Mouse (Mus musculus) olfactory bulb, adult 2 months (tissue): ENCODE data around the gene Cacng8.

Source experiments
- CTCF ChIP-seq: fragments of 200-500 bp; IDR thresholded peaks from 2 replicates; pipeline ENCODE4 v1.5.1; 2012; ENCODE audit warnings: low read depth, mild to moderate bottlenecking, low read length, moderate library complexity; ENCODE audit not compliant: insufficient read depth
- POLR2A ChIP-seq: fragments of 200-500 bp; IDR thresholded peaks from 2 replicates; pipeline ENCODE4 v1.6.1; 2012; ENCODE audit warnings: mild to moderate bottlenecking, low read depth, low read length, moderate library complexity; ENCODE audit not compliant: insufficient read depth

DNA sequence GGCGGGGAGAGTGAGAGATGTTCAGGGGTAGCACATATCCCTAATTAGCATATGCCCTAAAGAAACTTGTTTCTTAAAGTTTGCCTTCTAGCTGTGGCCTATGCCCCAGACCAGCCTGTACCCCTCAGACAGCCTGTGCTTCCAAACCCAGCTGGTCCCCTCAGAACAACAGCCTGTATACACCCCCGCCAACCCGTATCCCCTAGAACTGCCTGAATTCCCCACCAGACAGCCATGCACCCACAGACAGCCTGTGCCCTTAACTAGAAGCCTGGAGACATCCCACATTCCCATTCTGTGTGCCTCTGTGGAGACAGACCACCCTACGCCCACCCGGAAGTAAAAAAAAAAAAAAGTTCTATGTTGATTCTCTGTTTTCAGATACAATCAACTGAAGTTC is 34.7 kb downstream of the Cacng8 start:
- TF ChIP-seq CTCF: no peak
- TF ChIP-seq POLR2A: no peak
